Mouse (Mus musculus) liver, embryonic 11.5 days (tissue): ENCODE measurements around the gene Bricd5. TPM values are rescaled to one million over a fixed set of nuclear protein-coding genes. Genes with fewer than 3 reads are reported as not detected.
A peak's percentile ranks its signal among the peaks of the same experiment; 100 is the strongest.
"Not testable (repeated sequence)": the region's sequence is repeated elsewhere in the genome, so short reads cannot be mapped to it uniquely, and the experiment has no call there.

Experiments used
- ATAC-seq: fragments of 200-750 bp; cut with Nextera tagmentation; replicated peaks from 2 replicates; pipeline ENCODE4 v1.8.0; 2017; ENCODE audit warnings: moderate number of reproducible peaks, mild to moderate bottlenecking, moderate TSS enrichment, moderate library complexity; ENCODE audit not compliant: low FRiP score
- DNase-seq: peaks from one replicate; pipeline ENCODE4 v3.0.0-alpha.2; 2017; ENCODE audit warnings: low spot score
- H3K27ac ChIP-seq: fragments of 300-500 bp; sonication (generic); 2 replicates; pipeline ENCODE4 v1.5.1; 2014; ENCODE audit warnings: mild to moderate bottlenecking, low read depth, low read length, control low read depth
- H3K27me3 ChIP-seq: fragments of 300-500 bp; sonication (generic); replicated peaks from 2 replicates; pipeline ENCODE4 v1.6.1; 2014; ENCODE audit warnings: low read length, mixed read lengths; ENCODE audit not compliant: control insufficient read depth, insufficient read depth
- H3K36me3 ChIP-seq: fragments of 300-500 bp; sonication (generic); 2 replicates; pipeline ENCODE4 v1.6.1; 2014; ENCODE audit warnings: mild to moderate bottlenecking, low read length, moderate library complexity, mixed read lengths; ENCODE audit not compliant: control insufficient read depth, insufficient read depth
- H3K4me1 ChIP-seq: fragments of 300-500 bp; sonication (generic); replicated peaks from 2 replicates; pipeline ENCODE4 v1.6.1; 2014; ENCODE audit warnings: low read length, mixed read lengths; ENCODE audit not compliant: control insufficient read depth, insufficient read depth
- H3K4me2 ChIP-seq: fragments of 300-500 bp; sonication (generic); 2 replicates; pipeline ENCODE4 v1.6.1; 2014; ENCODE audit warnings: mild to moderate bottlenecking, control low read depth, moderate library complexity
- H3K4me3 ChIP-seq: fragments of 300-500 bp; sonication (generic); 2 replicates; pipeline ENCODE4 v1.5.1; 2014; ENCODE audit warnings: low read depth, low read length, control low read depth
- H3K9ac ChIP-seq: fragments of 300-500 bp; sonication (generic); 2 replicates; pipeline ENCODE4 v1.6.1; 2014; ENCODE audit warnings: low read depth, low read length, control low read depth
- H3K9me3 ChIP-seq: fragments of 300-500 bp; sonication (generic); 2 replicates; pipeline ENCODE4 v1.6.1; 2016; ENCODE audit warnings: low read length, inconsistent platforms, mixed read lengths; ENCODE audit not compliant: control insufficient read depth
- WGBS: fragments of 180-500 bp; shearing (Covaris S2); extraction: QIAGEN DNeasy Blood & Tissue Kit; methylation state at CpG from one replicate; pipeline ENCODE4 v1.1.7; 2014; 5-methylcytosine and 5-hydroxymethylcytosine counted together
- polyA plus RNA-seq: library from polyadenylated mRNA; unstranded; fragments of >200 nt; fragmentation: Nextera tagmentation; extraction: Ambion mirVana; gene quantifications from 2 replicates; pipeline ENCODE4 v1.2.1, GENCODE M21; 2014

Bricd5 gene
- 0.25 and 0.26 TPM in 2 replicates for polyA plus RNA-seq

GRCm38 (mm10) chr17:24473612-24474275, at the start of gene Bricd5:
Bricd5 (plus strand) TSS chr17:24473884.
- 79% methylated on average over 6 of the region's 6 CpGs for WGBS
- DNase-seq (no peak), ATAC-seq (no peak)
- peaks cover 24% of the 10 kb centered on the region for H3K36me3 ChIP-seq
- no peaks in the 10 kb centered on the region for H3K27me3 ChIP-seq
- H3K4me3 ChIP-seq = peak within 1 kb of the TSS; percentile 89
- peak within 1 kb of the TSS; percentile 98 for H3K4me2 ChIP-seq
- H3K4me1 ChIP-seq = peaks cover 26% of the 10 kb centered on the region
- peak within 1 kb of the TSS; percentile 99; the same call in 1 of the 2 replicates for H3K9ac ChIP-seq
- H3K9me3 ChIP-seq = no peaks in the 10 kb centered on the region
- peak within 1 kb of the TSS; percentile 28; the same call in 1 of the 2 replicates for H3K27ac ChIP-seq

DNA sequence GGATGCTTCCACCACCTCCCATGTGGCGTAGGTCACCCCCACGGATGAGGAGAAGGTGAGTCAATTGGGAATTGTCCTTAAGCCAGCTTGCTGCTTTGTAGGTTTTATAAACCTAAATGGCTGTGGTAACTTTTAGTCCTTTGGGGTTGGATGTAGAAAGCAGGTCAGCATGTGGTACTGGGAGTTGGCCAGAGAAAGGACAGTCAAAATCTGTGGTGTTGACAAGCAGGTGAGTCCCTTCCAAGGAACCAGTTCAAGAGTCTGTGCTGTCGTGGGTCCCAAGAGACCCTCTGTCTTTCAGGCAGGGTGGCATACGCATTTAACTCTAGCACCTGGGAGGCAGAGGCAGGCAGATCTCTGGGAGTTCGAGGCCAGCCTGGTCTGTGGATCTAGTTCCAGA, 49.2 kb upstream of the Bricd5 start:
- H3K36me3 ChIP-seq = peaks cover 46% of the 10 kb centered on the region
- 0 out of 2 replicates have a peak, but pooled peaks cover 5% of the 10 kb centered on the region for H3K4me1 ChIP-seq
- no peaks in the 10 kb centered on the region for H3K9me3 ChIP-seq
- DNase-seq (no peak), ATAC-seq (no peak)
- H3K9ac ChIP-seq = no peak overlapping the region
- no peak overlapping the region for H3K27ac ChIP-seq
- no peaks in the 10 kb centered on the region for H3K27me3 ChIP-seq
- WGBS = 89% methylated on average over 5 of the region's 5 CpGs
- H3K4me2 ChIP-seq = no peak overlapping the region
- no peak overlapping the region for H3K4me3 ChIP-seq

GRCm38 (mm10) chr17:24425326-24425725, 48.4 kb upstream of the Bricd5 start:
- H3K4me1 ChIP-seq, H3K27me3 ChIP-seq, DNase-seq, H3K9me3 ChIP-seq, H3K4me3 ChIP-seq, ATAC-seq, H3K4me2 ChIP-seq, H3K9ac ChIP-seq, H3K27ac ChIP-seq: not testable (repeated sequence)
- peaks cover 41% of the 10 kb centered on the region for H3K36me3 ChIP-seq
- 92% methylated on average over 5 of the region's 8 CpGs for WGBS

DNA sequence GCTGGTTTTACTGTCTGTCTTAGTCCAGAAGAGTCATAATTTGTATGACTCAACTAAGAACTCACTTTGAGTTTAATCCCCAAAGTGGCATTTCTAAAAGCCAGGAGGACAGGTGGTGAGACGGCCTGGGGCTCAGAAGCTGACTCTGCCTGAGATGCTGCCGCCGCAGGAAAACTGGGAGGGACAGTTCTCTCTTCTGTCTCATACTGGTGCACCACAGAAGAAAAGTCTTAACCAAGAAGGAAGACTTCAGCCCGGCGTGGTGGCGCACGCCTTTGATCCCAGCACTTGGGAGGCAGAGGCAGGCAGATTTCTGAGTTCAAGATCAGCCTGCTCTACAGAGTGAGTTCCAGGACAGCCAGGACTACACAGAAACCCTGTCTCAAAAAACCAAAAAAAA, 47.8 kb upstream of the Bricd5 start:
- Histone ChIP-seq H3K4me1 (0 out of 2 replicates have a peak, but pooled peaks cover 5% of the 10 kb centered on the region), H3K9me3 (no peaks in the 10 kb centered on the region), H3K36me3 (peaks cover 37% of the 10 kb centered on the region), H3K4me2 (peak overlapping the region; percentile 80), H3K27me3 (no peaks in the 10 kb centered on the region), H3K27ac (no peak overlapping the region), H3K4me3 (peak overlapping the region; percentile 71), H3K9ac (no peak overlapping the region; the same call in 1 of the 2 replicates)
- ATAC-seq (no peak), DNase-seq (no peak)
- 85% methylated on average over 7 of the region's 7 CpGs for WGBS

- Histone ChIP-seq H3K36me3 (peaks cover 30% of the 10 kb centered on the region), H3K27ac (peak within 1 kb of the TSS; percentile 88), H3K4me3 (peak within 1 kb of the TSS; percentile 71), H3K9me3 (no peaks in the 10 kb centered on the region), H3K4me2 (peak within 1 kb of the TSS; percentile 80), H3K27me3 (no peaks in the 10 kb centered on the region), H3K4me1 (0 out of 2 replicates have a peak, but pooled peaks cover 5% of the 10 kb centered on the region), H3K9ac (peak within 1 kb of the TSS; percentile 90)
- under 1% methylated on average over 48 of the region's 48 CpGs for WGBS
- ATAC-seq = peak; percentile 98
- DNase-seq = peak; percentile 92
These were observed 47.1 kb upstream of the Bricd5 start, which contains the start of gene Eci1 for GRCm38 (mm10) chr17:24426471-24427169. Eci1 (plus strand) TSS chr17:24426641.

DNA sequence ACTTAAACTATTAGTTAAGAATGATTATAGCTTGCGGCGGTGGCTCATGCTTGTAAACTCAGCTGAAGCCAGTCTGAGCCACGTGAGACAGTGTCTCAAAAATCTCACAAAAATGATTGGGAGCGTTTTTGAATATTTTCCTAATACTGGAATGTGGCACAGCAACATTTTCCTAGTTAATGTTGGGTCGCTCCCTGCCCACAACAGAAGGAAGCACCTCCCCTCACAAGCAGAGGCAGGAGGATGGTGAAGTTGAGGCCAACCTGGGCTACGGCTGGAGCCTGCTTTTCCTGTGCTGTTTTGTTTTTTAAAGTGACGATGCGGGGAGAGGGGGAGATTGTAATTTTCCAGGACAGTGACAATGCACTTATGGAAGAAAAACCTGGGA, 46.5 kb upstream of the Bricd5 start:
- 3% methylated on average over 8 of the region's 8 CpGs for WGBS

GRCm38 (mm10) chr17:24429201-24429983, 44.3 kb upstream of the Bricd5 start:
- no peak overlapping the region for H3K4me3 ChIP-seq
- WGBS = 83% methylated on average over 14 of the region's 14 CpGs

More for the DNA sequence above, 46.5 kb upstream of the Bricd5 start:
- H3K36me3 ChIP-seq = peaks cover 26% of the 10 kb centered on the region
- H3K27me3 ChIP-seq = no peaks in the 10 kb centered on the region
- H3K4me1 ChIP-seq = 0 out of 2 replicates have a peak, but pooled peaks cover 5% of the 10 kb centered on the region
- H3K4me3 ChIP-seq = peak overlapping the region; percentile 71
- ATAC-seq (peak; percentile 30; the same call in 1 of the 2 replicates), DNase-seq (peak; percentile 42)
- H3K9me3 ChIP-seq = no peaks in the 10 kb centered on the region
- peak overlapping the region; percentile 80 for H3K4me2 ChIP-seq
- peak overlapping the region; percentile 88 for H3K27ac ChIP-seq
- peak overlapping the region; percentile 90 for H3K9ac ChIP-seq

DNA sequence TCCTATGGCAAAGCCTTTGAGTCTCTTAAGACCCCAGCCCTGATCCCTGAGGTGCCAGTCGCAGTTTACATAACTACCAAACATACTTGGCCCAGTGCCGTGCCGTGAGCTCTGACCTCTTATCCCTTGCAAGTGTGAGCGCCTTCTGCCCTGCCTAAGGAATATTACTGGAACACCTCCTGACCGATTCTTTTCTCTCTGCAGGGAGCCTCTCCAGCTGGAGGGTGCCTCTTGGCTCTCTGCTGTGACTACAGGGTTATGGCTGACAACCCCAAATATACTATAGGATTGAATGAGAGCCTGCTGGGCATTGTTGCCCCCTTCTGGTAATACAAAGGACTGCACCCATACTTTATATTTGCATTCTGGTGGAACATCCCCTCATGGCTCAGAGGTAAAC, 36.7 kb upstream of the Bricd5 start:
- no peak for DNase-seq
- WGBS = 82% methylated on average over 5 of the region's 5 CpGs
- H3K36me3 ChIP-seq = peaks cover 30% of the 10 kb centered on the region

More at GRCm38 (mm10) chr17:24429201-24429983, 44.3 kb upstream of the Bricd5 start:
- Histone ChIP-seq H3K9ac (no peak overlapping the region), H3K4me2 (no peak overlapping the region), H3K27ac (no peak overlapping the region), H3K36me3 (peaks cover 12% of the 10 kb centered on the region), H3K27me3 (no peaks in the 10 kb centered on the region), H3K9me3 (no peaks in the 10 kb centered on the region), H3K4me1 (0 out of 2 replicates have a peak, but pooled peaks cover 5% of the 10 kb centered on the region)
- no peak for ATAC-seq
- DNase-seq = no peak

More for the DNA sequence above, 36.7 kb upstream of the Bricd5 start:
- Histone ChIP-seq H3K27ac (no peak overlapping the region), H3K27me3 (no peaks in the 10 kb centered on the region), H3K4me2 (no peak overlapping the region), H3K4me3 (no peak overlapping the region), H3K9ac (no peak overlapping the region), H3K4me1 (no peaks in the 10 kb centered on the region), H3K9me3 (no peaks in the 10 kb centered on the region)
- peak; percentile 55 for ATAC-seq
